Mouse (Mus musculus): Measurements from ENCODE around the gene Wfdc2.
"Not testable (repeated sequence)": the region's sequence is repeated elsewhere in the genome, so short reads cannot be mapped to it uniquely, and the experiment has no call there.

The Wfdc2 gene

DNA sequence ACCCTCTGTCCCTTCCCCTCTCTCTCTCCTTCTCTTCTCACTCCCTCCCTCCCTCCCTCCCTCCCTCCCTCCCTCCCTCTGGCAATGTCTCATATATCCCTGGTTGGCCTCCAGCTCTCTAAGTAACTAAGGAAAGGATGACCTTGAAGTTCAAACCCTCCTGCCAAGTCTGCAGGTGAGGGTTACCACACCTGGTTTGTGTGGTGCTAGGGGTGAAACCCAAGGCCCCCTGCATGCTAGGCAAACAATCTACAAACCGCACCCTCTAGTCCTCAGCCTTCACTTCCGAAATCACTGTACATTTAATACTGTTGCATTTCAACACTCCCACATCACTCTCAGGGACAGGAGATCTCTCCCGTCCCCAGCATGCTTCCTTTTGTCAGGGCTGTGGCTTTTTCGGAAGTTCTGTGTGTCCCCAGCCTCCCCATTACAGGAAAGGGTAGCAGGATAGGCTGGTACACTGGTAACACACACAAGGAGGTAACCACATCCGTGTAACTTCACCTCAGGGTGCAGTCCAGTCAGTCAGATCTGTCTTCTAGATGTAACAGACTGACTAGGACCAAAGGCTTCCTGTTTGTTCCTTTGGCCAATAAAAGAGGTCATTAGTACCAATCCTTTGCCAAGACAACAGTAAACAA lies 17.6 kb upstream of the Wfdc2 start:
- in situ Hi-C loops (cut with MboI) = no loop called here

DNA sequence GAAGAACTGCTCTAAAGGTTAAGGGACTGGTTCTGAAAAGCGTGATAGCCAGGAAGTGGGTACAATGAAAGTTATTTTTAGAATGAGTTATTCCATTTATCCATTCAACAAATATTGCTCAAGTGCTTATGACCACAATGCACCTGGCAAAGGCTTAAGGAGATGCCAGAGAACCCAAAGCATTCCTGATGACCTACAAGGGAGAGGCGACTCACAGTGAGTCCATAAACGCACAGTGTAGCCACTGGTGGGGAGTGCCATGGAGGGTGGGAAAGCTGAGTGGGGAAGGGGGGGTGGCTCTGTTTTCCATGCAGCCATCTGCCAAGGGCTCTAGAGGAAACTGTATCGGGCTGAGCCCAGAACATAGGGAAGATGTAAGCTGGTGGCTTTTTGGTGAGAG lies 12.9 kb upstream of the Wfdc2 start:
- in situ Hi-C loops (cut with MboI) = no loop called here

- in situ Hi-C loops (cut with MboI) = no loop called here
Observed at GRCm38 (mm10) chr2:164549963-164550894, 12.0 kb upstream of the Wfdc2 start.

GRCm38 (mm10) chr2:164550895-164551269 lies 11.3 kb upstream of the Wfdc2 start:
- in situ Hi-C loops (cut with MboI) = no loop called here

DNA sequence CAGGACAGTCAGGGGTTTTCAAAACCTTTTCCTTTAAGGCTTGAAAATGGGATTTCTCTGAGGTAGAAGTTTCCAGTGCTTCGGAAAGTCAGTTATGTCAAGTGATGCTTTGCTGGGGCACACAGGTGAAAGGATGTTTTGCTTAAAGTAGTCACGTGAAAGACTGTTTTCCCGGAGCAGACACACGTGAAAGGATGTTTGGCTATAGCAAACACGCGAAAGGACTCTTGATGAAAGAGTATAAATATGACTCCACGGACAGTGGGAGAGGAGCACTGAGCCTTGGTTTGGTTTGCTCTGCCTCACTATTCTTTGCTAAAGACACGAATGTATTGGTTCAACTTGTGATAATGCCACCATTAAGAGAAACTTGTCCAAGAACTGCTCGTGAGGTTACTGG lies 10.7 kb upstream of the Wfdc2 start:
- in situ Hi-C loops (cut with MboI) = no loop called here

GRCm38 (mm10) chr2:164558426-164558825 lies 3.8 kb upstream of the Wfdc2 start:
- in situ Hi-C loops (cut with MboI) = no loop called here

GRCm38 (mm10) chr2:164558991-164559645 lies 3.1 kb upstream of the Wfdc2 start:
- in situ Hi-C loops (cut with MboI) = no loop called here

DNA sequence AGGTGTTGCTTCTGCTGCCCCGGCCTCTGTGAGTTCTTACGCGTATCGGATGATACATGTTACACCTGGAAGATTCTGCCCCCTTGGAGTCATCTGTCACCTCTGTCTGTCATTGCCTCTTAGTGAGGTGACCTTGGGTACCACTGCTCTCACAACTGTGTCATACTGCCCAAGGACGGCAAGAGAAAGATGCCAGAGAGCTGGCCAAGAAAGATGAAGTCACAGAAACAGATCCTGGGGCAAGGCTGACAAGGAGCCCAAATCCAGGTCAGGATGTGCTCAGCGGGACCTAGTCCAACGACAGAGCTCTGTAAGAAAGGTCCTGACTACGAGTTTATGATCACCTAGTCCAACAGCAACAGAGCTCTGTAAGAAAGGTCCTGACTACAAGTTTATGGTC lies 2.1 kb upstream of the Wfdc2 start:
- in situ Hi-C loops (cut with MboI) = no loop called here

DNA sequence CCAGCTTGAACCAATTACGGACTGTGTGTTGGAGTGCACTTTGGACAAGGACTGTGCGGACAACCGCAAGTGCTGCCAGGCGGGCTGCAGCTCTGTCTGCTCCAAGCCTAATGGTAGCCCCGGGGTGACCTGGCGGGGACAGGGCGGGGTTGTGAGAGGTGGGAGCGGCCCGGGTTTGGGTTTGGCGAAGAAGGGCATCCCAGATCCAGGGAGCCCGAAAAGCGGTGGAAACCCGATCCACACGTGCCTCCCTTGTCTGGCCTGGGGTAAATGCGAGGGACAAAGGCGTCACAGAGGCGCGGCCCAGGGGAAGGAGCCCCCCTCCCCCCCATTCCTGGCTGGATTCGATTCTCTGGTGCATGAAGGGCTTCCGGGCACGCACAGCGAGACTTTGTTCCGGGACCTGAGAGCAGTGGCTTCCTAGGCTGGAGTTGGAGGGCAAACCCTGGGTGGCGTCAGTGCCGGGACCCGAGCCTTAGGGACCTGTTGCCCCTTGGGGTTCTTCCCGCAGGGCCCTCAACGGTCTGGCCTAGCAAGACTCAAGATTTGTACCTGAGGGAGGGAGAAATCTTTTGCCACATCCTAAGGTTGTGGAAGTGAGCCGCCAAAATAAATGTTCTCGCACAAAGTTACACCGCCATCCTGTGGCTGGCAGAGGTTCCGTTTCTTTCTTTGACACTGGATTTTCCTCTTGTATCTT lies 1.3 kb downstream of the Wfdc2 start:
- in situ Hi-C loops (cut with MboI) = no loop called here

DNA sequence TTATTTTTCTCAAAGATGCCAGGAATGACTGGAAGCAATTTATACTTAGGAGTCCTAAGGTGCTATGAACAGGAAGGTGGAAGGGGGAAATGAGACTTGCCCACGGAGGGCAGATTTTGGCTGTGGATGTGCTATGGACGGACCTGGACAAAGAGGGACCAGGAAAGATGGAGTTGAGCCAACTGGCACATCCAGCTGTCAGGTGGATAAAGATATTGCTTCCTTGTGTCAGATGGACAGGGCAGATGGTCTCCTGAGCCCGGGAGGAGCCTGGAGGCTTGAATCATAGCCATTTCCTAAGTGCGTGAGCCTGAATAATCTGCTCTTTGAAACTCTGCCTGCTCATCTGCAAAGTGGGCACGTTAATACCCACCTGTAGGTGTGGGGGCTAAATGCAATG lies 2.1 kb downstream of the Wfdc2 start:
- in situ Hi-C loops (cut with MboI) = no loop called here

DNA sequence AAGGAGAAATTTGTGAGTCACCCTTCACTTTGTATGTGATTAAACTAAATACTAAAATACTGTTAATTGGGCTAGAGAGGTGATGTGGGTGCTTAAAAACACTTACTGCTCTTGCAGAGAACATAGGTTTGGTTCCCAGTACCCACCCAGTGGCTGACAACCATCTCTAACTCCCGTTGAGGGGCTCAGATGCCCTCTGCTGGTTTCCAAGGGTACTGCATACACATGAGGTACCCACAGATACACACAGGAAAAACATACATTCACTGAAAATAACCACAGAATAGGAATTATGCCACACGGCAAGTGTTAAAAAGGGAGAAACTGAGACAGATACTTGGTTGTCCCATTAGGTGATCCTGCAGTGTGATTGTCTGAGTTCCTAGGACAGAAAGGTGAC lies 4.8 kb downstream of the Wfdc2 start:
- in situ Hi-C loops (cut with MboI) = no loop called here

DNA sequence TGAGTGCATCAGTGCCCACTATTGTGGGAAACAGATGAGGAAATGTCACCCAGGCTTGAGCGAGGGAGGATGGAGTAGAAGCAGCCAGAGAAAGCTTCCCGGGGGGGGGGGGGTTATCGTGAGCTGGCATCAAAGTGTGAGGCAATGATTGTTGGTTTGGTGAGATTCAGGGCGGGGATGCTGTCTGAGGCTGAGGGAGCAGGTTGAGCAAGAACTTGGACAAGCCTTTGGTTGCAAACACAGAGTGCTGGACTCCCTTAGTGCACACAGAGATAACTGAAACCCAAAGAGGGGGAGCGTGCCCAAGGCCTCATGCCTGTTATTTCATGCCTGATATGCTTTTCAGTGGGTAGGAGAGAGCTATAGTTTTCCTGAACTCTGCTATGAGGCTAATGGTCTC lies 5.2 kb downstream of the Wfdc2 start:
- in situ Hi-C loops (cut with MboI) = no loop called here

DNA sequence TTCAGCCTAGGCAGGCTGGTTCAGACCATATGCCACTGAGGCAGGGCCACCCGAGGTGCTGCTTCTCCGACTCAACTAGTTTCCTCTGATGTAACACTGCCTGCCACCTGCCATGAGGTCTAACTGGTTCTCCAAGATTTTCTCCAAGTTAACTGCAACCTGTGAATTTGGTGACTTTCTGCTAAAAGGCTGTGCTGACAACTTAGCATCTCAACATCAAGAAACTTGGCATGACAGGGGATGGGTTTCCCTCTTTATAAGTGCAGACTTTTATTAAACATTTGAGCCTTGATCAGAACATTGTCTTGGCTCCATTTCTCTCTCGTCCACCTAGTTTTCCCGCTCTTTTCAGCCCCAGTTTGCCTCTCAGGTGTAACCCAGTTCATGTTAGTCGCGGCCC lies 11.1 kb downstream of the Wfdc2 start, which contains the start of gene Spint3:
Spint3 (minus strand) TSS at position 101 of the 400 bp plus-strand sequence.
- in situ Hi-C loops (cut with MboI) = not testable (repeated sequence)

- in situ Hi-C loops (cut with MboI) = not testable (repeated sequence)
Observed at GRCm38 (mm10) chr2:164585025-164585725, 23.0 kb downstream of the Wfdc2 start, which contains the start of gene Wfdc6a. Wfdc6a (minus strand) TSS chr2:164585447.

GRCm38 (mm10) chr2:164592014-164592413 lies 29.8 kb downstream of the Wfdc2 start:
- in situ Hi-C loops (cut with MboI) = no loop called here

DNA sequence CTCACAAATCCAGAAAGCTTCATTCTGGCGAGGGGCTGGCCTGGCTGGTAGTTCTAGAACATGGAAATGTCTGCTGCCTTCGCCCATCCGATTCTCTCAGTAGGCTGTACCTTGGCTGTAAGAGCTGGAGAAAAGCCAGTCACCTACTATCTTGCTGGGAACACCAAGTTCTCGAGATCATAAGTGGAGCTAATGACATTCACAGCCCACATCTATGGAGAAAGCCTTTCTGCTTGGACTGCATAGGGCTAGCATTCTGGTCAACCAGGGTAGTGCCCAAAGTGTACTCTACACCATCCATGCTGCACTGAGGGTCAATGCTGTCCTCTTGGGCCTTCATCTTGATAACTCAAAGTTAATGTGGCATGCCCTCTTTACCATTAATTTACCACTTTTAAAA lies 31.3 kb downstream of the Wfdc2 start, which contains the start of gene Eppin:
Eppin (minus strand) TSS at position 101 of the 400 bp plus-strand sequence.
- in situ Hi-C loops (cut with MboI) = no loop called here

GRCm38 (mm10) chr2:164600179-164600578 lies 38.0 kb downstream of the Wfdc2 start:
- in situ Hi-C loops (cut with MboI) = no loop called here

- in situ Hi-C loops (cut with MboI) = no loop called here
Observed at GRCm38 (mm10) chr2:164603482-164603881, 41.3 kb downstream of the Wfdc2 start.

- in situ Hi-C loops (cut with MboI) = no loop called here
Observed at GRCm38 (mm10) chr2:164604411-164604810, 42.2 kb downstream of the Wfdc2 start.

DNA sequence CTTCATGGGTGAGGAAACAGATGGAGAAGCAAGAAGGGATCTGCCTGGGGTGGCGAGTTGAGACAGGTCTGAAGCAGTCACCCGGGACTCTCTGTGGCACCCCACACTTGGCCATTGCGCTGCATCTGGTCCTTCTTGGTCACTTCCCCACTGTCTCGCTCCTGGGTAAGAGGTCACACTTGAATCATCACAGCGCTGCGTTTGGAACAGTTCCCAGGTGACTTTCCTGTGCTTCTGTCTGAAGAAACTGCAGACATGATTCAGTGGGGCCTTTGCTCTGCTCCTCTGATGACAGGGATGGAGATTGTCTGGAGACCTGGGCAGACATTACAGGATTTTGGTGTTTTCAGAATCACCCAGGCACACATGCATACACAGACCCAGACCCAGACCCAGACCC lies 46.6 kb downstream of the Wfdc2 start:
- in situ Hi-C loops (cut with MboI) = no loop called here

- in situ Hi-C loops (cut with MboI) = not testable (repeated sequence)
Observed at GRCm38 (mm10) chr2:164613471-164613870, 51.3 kb downstream of the Wfdc2 start, which contains the start of the genes Wfdc6b and Wfdc8. Wfdc6b (plus strand) TSS chr2:164613522. Wfdc8 (minus strand) TSS chr2:164613626.

Measured in mature B cell (primary cell).